Mouse (Mus musculus): Measurements from ENCODE around the gene Itih3. TPM values are rescaled to one million over a fixed set of nuclear protein-coding genes. Genes with fewer than 3 reads are reported as not detected.

Itih3 gene
- polyA plus RNA-seq (2012; rRNA removed): 0.42 and 0.73 TPM in 2 replicates

DNA sequence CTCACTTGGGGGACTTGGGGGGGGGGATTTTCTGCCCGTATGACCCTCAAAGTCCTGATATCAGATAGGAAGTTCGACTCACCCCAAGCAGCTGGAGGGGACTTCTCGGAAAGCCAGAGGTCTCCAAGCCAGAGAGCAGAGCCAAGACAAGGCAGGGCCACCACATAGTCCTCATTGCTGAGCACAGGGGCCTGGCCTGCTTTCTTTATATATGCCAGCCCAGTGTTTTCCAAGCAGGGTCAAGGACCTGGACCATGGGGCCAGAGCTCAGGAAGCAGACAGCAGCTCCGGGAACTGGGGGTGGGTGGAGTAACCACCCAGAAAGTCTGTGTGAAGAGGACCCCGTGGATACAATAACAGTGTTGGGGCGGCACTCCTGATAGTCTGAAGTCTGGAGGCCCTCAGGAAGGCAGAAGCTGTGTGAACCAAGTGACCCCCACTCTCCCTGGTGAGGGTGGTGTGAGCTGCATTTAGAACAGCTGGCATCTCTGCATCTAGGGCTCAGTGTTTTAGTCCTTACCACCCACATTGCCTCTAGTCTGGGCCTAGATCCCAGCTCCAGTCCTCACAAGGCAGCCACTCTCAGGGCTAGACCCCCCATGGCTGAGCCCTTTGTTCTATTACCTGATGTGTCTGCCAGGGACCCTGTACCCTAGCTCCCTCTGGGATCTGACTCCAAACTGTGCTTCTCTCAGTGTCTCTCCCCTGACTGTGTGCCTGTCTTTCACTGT is at the start of gene Itih3:
TSS of gene Itih3 (minus strand) at position 386 of the 731 bp plus-strand sequence.
- 51% methylated on average over 6 of the region's 6 CpGs for WGBS
- DNase-seq (ENCODE audit: low read depth, low spot score): no peak

DNA sequence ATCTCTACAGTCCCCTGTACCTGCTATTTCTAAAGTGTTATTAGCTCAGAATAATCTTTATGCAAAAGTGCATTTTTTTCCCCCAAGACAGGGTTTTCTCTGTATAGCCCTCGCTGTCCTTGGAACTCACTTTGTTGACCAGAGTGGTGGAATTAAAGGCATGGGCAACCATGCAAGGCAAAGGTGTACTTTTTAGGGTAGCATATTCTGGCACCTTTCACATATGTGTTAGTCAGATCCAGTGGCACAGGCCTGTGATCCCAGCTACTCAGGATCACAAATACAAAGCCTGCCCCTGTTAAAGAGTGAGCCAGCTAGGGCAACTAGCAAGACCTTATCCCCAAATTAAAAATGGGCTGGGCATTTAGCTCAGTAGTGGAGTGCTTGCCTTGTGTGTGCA is 36.8 kb upstream of the Itih3 start:
- DNase-seq (ENCODE audit: low read depth, low spot score): no peak
- WGBS: 100% methylated on average over 1 of the region's 1 CpGs

DNA sequence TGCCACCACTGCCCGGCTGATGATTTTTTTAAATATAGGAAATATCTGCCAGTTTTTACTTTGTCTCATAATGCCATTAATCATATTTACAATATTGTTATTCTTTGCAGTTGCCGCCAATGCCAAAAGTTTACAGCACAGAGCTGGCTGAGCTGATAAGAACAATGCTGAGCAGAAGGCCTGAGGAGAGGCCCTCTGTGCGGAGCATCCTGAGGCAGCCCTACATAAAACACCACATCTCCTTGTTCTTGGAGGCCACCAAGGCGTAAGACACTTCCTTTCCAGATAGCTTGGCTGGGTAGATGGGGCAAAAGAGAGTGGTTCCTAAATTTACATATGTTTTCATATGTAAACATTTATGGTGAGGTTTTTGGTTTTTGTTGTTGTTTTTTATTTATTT is 35.5 kb upstream of the Itih3 start:
- DNase-seq (ENCODE audit: low read depth, low spot score): no peak

DNA sequence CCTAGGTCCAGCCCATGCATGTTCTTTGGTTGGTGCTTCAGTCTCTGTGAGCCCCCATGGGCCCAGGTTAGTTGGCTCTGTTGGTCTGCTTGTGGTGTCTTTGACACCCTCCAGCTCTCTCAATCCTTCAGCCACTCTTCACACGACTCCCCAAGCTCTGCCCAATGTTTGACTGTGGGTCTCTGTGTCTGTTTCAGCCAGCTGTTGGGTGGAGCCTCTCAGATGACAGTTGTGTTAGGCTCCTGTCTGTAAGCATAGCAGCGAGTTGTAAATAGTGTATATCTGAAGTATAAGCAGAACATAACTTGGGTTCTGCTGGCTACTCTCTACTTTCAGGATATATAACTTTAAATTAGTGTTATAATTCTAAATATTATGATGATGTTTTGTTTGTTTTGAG is 35.0 kb upstream of the Itih3 start:
- WGBS: 66% methylated on average over 2 of the region's 2 CpGs

More for the DNA sequence above, 35.5 kb upstream of the Itih3 start:
- 92% methylated on average over 4 of the region's 4 CpGs for WGBS

DNA sequence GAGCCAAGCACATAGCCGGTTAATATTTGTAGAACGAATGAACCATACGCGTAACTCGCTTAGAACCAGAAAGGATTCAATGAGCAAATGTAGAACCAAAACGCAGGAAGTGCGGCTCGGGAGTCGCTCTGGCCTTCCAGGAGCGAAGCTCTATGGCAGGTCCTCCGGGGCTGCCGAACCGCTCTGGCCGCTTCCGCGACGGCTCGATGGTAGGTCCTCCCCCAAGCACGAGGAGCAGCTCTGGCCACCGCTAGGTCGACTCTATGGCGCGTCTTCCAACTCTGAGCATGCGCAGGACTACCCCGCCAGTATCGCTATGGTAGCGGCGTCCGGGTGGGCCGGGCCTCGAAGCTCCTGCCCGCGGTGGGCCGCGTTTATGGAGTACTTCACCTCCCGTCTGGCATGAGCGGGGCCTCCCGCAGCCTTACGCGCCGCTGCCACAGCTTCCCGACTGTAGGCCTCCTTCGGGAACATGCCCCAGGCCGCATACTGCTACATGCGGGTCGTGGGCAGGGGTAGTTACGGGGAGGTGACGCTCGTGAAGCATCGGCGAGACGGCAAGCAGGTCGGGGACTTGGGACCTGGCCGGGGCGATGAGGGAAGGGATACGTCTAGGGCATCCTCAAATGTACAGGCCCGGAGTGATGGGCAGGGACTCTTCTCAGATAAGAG is 27.7 kb upstream of the Itih3 start, which contains the start of gene Nek4:
TSS of gene Nek4 (plus strand) at position 224 of the 672 bp plus-strand sequence.
- WGBS: under 1% methylated on average over 57 of the region's 57 CpGs

More for the DNA sequence above, 35.0 kb upstream of the Itih3 start:
- no peak for DNase-seq (ENCODE audit: low read depth, low spot score)

DNA sequence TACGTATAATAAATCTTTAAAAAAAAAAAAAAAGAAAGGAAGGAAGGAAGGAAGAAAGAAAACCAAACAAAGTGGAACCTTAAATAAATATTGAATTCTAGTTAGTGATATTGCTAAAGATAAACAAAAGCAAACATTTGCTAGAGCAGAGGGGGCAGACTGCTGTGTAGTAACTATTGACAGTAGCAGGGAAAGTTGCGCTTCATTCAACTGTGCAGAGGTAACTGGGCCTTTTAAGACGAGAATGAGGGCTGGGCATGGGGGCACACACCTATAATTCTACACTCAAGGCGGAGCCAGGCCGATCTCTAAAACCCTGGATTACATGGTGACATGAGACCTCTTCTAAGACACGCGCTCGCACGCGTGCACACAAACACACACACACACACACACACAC is 26.4 kb upstream of the Itih3 start:
- no peak for DNase-seq (ENCODE audit: low read depth, low spot score)
- 83% methylated on average over 10 of the region's 10 CpGs for WGBS

More for the DNA sequence above, 27.7 kb upstream of the Itih3 start, which contains the start of gene Nek4:
- DNase-seq (ENCODE audit: low read depth, low spot score): peak; percentile 74

DNA sequence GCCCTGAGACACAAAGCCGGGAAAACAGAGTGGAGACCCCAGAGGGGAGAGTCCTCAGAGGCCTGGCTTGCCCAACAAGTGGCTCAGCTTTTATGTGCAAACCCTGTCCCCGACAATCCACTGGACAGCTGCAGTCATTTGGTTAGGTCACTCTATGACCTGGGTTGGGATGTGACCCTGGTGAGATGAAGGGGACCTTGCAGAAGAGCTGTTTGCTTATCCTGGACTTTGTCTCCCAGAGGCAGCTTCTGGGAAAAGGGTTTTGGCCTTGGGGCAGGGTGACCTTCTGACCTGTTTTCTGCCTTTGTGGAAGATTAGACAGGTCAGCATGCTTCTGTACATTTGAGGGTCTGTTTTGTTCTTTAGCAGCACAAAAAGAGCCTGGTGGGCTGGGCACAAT is 21.2 kb upstream of the Itih3 start:
- WGBS: 66% methylated on average over 2 of the region's 2 CpGs
- no peak for DNase-seq (ENCODE audit: low read depth, low spot score)

DNA sequence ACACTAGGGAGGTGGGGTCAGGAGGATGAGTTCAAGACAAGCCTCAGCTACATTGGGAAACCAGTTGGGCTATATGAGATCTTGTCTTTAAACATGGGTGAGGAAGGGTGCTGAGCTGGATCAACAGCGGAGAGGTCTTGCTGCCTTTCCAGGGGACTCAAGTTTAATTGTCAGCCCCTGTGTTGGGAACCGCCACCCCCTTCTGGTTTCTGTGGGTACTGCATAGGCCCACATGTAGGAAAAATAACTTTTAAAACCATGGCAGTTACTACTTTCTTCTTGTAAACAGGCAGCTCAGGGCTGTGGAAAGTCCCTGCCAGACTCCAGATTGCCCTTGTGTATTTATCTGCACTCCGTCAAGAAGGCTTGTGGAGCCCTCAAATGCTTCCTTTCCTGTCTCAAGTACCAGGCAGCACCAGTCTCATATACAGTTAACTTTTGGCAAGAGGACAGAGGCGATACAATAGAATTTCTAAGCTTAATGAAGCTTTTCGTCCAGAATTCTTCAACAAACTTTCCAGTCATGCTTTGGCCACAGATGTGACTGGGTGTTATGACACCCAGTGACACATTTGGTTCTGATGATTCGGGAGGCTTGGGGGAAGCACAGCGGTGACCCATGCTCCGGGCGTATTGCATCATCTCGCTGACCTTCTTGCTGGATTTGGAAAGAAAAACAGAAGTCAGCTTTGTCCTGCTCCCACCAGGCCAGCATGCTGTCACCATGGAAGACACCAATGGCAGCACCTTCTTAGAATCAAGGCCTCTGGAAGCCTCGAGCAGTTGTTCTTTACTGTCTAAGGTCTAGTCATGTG is 20.5 kb upstream of the Itih3 start:
- DNase-seq (ENCODE audit: low read depth, low spot score): no peak
- 57% methylated on average over 11 of the region's 11 CpGs for WGBS

DNA sequence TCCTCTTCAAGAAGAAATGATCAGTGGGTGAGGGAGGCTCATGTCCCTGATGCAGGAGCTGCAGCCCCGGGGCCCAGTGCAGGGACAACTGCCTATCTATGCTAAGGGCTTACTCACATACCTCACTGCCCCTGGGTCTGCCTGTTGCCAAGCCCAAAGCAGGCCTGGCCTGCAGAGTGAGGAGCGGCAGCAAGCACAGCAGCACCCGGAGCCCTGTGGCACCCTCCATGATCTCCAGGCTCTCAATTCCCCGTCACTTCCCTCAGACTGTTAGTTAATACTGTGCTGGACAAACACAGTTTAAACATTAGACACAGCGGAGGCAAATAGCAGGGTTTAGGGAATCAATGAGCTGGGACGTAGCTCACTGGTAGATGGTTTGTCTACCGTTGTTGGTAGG is 19.5 kb upstream of the Itih3 start, which contains the start of gene Itih1:
TSS of gene Itih1 (minus strand) at position 252 of the 400 bp plus-strand sequence.
- DNase-seq (ENCODE audit: low read depth, low spot score): no peak
- 62% methylated on average over 7 of the region's 7 CpGs for WGBS

DNA sequence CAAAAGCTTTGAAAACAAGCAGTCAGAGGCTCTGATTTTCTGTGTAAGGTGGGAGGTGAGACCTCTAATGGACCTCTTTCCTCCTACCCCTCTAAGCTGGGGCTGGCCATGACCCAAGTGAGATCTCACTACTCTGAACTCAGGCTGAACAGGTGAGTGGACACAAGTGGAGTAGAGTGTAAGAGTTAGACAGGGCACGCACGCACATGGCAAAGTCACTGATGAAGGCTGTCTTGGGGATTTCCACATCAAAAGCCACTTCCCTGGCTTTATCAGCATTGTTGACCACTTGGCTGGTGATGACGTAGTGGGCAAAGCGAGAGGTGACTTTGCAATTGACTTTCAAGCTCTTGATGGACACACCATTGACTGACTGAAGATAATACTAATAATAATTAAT is 18.7 kb upstream of the Itih3 start:
- no peak for DNase-seq (ENCODE audit: low read depth, low spot score)
- 94% methylated on average over 4 of the region's 4 CpGs for WGBS

DNA sequence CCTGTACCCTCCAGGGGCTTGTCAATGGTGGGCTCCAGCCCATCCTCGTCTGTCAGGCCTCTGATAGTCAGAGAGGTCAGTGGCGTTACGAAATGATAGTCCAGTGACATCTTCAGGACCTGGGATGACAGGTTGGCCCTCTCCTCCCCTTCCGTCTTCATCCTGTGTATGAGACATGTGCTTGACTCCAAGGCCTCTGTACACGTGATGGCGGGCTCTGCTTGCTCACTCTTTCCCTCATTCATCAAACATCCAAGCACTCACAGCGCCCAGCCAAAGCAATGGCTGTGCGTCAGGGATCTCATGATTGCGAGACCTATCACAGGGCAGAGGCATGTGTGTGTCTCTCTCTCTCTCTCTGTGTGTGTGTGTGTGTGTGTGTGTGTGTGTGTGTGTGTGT is 9.8 kb upstream of the Itih3 start:
- WGBS: 90% methylated on average over 9 of the region's 9 CpGs
- no peak for DNase-seq (ENCODE audit: low read depth, low spot score)

DNA sequence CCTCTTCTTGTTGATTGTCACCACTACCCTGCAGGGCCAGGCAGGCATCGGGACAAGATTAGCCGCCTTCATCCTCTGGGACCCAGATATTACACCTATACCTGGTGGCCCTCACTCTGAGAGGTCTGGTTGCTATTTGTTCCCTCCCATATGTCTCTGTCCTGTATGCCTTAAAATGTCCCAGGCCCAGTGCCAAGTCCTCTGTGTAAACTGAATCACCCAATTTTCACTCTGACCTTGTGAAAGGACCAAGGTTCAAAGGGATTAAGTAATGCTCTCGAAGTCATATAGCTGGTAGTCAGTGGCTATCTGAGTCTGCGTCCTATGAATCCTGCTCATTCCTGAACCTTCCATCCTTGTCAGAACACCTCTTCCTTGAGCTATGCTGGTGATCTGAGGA is 6.8 kb upstream of the Itih3 start:
- WGBS: 64% methylated on average over 4 of the region's 4 CpGs
- no peak for DNase-seq (ENCODE audit: low read depth, low spot score)

DNA sequence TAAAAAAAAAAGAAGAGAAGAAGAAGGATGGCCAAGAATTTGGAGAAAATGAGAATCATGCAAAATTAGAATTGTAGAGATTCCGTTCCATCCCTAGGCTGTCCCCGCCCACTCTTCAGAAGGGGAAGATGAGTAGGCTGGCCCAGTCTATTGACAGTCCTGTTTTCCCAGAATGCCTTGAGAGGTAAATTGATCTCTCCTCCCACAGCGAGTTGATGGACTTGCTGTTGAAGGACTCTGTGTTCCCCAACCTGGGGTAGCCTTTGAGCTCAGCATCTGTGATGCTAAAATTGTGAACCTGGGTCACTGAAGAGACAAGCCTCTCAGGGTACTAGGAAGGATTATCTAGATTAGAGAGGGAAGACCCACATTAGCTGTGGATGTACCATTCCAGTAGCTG is 1.9 kb upstream of the Itih3 start:
- DNase-seq (ENCODE audit: low read depth, low spot score): no peak
- WGBS: 90% methylated on average over 3 of the region's 3 CpGs

DNA sequence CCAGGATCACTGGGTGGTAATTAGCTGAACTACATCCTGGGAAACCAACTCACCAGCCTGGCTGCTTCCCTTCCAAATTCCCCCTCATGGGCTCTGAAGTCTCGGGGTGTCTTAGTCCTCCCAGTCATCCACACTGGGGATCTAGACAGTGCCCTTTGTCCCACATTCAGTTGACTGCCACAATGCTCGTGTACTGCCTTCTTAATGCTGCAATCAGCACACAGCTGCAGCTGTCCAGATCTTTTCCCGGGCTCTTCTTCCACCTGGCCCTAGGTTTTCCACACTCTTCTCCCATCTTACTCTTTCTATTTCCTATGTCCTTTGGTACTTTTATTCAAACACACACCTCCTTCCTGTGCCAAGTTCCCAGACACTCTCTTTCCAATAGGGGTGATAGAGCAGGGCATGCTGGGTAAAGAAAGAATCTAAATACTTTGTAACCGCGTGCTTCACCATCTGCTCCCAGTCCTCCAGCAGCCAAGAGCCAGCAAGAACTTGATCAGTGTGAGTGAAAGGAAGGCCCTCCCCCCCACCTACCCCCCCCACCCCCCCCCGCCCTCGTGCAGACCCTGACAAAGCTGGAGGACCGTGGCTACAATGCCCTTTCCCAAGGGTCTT is 1.4 kb downstream of the Itih3 start:
- DNase-seq (ENCODE audit: low read depth, low spot score): no peak
- WGBS: 38% methylated on average over 8 of the region's 8 CpGs

DNA sequence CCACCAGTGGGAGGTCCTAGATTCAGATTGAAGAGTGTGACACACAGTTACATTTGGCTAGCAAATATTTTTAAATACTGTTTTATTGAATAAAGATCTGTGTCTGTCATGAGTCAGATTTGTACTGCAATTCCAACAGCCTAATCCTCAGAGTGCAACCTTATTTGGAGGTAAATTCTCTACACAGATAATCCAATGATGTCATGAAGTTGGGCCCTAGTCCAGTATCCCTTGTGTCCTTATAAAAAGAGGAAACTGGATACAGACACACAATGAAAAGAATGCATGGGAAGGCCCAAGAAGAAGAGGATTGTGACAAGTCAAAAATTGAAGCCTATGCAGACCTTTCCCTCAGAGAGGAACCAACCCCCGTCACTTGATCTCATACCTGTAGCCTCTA is 7.0 kb downstream of the Itih3 start:
- WGBS: 59% methylated on average over 1 of the region's 1 CpGs

DNA sequence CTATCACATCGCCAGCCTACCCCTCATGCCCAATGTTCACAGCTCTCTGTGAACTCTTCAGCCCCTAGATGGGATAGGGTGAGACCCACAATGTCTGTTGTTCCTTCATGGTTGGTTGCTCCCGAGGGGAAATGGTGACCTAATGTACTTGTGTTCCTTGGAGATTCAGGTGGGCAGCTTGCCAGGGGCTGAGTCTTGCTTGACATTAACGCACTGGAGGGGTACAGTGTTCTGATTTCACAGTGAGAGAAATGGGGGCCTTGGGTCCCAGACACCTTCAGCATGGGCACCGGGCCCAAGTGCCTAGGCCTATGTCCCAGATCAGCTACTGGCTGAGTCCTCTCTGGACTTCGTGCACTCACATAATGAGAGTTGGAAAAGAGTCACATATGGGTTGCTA is 10.2 kb downstream of the Itih3 start:
- DNase-seq (ENCODE audit: low read depth, low spot score): no peak
- 77% methylated on average over 5 of the region's 5 CpGs for WGBS

More for the DNA sequence above, 7.0 kb downstream of the Itih3 start:
- no peak for DNase-seq (ENCODE audit: low read depth, low spot score)

DNA sequence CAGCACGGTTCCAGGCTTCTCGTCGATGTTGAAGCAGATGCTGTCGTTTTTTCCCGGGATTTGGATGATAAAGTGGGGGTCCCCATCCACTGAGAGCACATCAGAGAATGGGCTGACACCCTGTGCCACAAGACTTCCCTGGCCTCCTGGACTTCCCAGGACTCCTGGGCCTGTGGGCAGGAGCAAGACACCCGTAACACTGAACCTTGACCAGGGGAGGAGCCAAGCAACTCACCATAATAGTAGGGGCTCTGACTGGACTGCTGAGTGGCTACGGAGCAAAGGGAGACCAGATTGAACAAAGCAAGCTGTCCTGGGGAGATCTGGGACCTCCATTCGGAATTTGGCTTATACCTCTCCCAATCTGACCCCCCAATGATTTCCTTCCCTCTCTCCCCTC is 10.9 kb downstream of the Itih3 start:
- WGBS: 66% methylated on average over 8 of the region's 8 CpGs
- DNase-seq (ENCODE audit: low read depth, low spot score): no peak

DNA sequence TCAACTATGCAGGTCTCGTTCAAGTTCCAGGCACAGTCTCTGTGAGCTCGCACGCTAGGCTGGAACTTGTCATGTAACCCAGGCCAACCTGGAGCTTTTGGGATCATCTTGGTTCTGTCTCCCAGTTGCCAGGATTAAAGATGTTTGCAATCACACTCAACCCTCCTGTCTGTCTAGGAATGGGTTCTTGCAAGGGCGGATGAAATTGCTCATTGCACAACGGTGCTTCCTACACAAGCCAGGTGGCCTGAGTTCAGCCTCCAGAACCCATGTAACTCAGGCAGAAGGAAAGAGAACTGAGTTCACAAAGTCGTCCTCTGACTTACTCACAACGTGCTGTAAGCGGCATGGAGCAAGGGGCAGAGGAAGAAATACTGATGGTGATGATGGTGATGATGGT is 12.4 kb downstream of the Itih3 start:
- no peak for DNase-seq (ENCODE audit: low read depth, low spot score)
- WGBS: 85% methylated on average over 8 of the region's 8 CpGs

DNA sequence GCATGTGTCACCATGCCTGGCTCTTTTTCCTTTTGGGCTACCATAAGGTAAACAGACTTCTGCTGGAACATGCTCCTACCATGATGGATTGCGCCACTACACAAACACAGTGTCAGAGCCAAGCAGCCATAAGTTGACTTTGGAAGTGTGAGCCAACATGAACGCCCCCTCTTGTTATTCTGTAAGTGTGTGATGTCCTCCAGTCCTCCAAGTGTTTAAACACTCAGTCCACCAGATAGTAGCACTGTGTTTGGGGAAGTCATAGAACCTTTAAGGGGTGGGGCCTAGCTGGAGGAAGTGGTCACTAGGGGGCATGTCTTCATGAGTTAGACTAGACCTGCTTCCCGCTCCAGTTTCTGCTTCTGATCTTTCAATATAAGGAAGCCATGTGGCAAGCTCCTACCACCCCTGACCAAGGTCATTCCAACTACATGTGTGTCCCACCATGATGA is 15.7 kb downstream of the Itih3 start:
- no peak for DNase-seq (ENCODE audit: low read depth, low spot score)
- 36% methylated on average over 3 of the region's 3 CpGs for WGBS

DNA sequence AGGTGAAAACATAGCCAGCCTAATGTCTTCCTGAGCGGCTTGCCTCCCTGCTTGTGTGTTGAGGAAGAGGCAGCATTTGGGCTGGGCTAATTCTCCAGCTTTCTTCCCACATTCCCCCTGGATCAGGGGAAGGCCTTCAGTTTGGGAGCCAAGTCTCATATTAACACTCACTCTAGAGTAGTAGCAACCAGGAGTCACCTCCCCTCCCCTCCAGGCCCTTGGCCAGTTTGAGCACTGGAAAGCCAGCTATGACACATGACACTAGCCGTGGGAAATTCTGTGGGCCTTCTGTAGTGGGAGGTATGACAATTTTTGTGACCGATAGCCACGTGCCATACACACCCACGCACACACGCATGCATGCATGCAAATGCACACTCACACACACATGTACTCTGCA is 17.6 kb downstream of the Itih3 start:
- WGBS: 83% methylated on average over 6 of the region's 6 CpGs
- DNase-seq (ENCODE audit: low read depth, low spot score): no peak

Data from large intestine, adult 2 months (tissue).